ENCODE assay signal across 15 mouse cellular contexts in the genomic region with DNA sequence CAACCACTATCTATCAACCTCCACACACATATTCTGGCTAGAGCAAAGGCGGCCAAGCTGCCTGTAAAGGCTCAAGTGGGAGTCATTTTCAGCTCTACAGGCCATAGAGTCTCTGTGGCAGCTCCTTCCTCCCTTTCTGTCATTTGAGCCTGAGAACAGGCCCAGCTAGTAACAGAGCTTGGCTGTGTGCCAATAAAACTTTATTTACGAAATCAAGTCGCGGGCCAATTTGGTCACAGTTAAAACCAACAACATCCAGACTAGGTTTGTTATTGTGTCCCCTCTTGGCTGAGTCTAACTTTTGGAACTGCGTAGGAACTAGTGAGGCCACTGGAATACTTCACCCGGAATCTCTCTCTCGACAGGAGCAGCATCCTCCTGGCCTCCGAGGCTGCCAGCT. TPM values are rescaled to one million over a fixed set of nuclear protein-coding genes. Genes with fewer than 3 reads are reported as not detected.
DNase-seq lines count a peak whose midpoint lies in the region; ATAC-seq and TF ChIP-seq lines count a peak whose summit lies in the region.
"Had no signal": no experiment of that assay in that cellular context is flagged by ENCODE, and none has a peak within 500 bp of the region (broad histone marks: within the 10 kb centered on the region; RNA-seq: fewer than 3 reads in every experiment).

No protein-coding gene starts in this region.

- H3K36me3 ChIP-seq in heart, embryonic 16.5 days (ENCODE audit: control insufficient read depth, insufficient read depth): peaks cover 10% of the 10 kb centered on the region; the same call in 1 of the 2 replicates
- H3K36me3 ChIP-seq in lung, embryonic 14.5 days (ENCODE audit: insufficient read depth): peaks cover 19% of the 10 kb centered on the region
- H3K36me3 ChIP-seq in embryonic facial prominence, embryonic 15.5 days: peaks cover 13% of the 10 kb centered on the region

- no peaks in the 10 kb centered on the region for H3K27me3 ChIP-seq in heart, embryonic 16.5 days (ENCODE audit: control insufficient read depth, insufficient read depth, low read length)
- H3K27me3 ChIP-seq in lung, embryonic 14.5 days (ENCODE audit: insufficient read depth, low read length): no peaks in the 10 kb centered on the region
- H3K27me3 ChIP-seq in embryonic facial prominence, embryonic 15.5 days: no peaks in the 10 kb centered on the region

- WGBS in heart, embryonic 16.5 days: 38% methylated on average over 8 of the region's 8 CpGs
- 34% methylated on average over 8 of the region's 8 CpGs for WGBS in lung, embryonic 14.5 days
- WGBS in lung, adult 2 months: 33% methylated on average over 8 of the region's 8 CpGs
- 35% methylated on average over 8 of the region's 8 CpGs for WGBS in embryonic facial prominence, embryonic 15.5 days

- no peak for ATAC-seq in heart, embryonic 16.5 days (replicated peaks; ENCODE audit: extremely low read depth, insufficient read depth, low FRiP score)
- peak; percentile 67 for ATAC-seq in lung, embryonic 14.5 days (ENCODE audit: insufficient read depth)
- ATAC-seq in embryonic facial prominence, embryonic 15.5 days (ENCODE audit: insufficient number of reproducible peaks, low FRiP score, low TSS enrichment, low read depth): no peak
- ATAC-seq: forebrain, postnatal 0 days had no signal

- no peak overlapping the region for H3K4me2 ChIP-seq in heart, embryonic 16.5 days (ENCODE audit: low read depth, low read length)
- no peak overlapping the region for H3K4me2 ChIP-seq in lung, embryonic 14.5 days
- H3K4me2 ChIP-seq in embryonic facial prominence, embryonic 15.5 days (replicated peaks): no peak overlapping the region
- H3K4me2 ChIP-seq: liver, embryonic 11.5 days had no signal

- no peak for TF ChIP-seq CTCF in lung, embryonic 14.5 days (IDR thresholded peaks at IDR 0.05; ENCODE audit: low read depth)
- TF ChIP-seq CTCF in lung, adult 2 months (IDR thresholded peaks at IDR 0.05; ENCODE audit: insufficient read depth, low read length): no peak

- no peak overlapping the region for H3K4me3 ChIP-seq in heart, embryonic 16.5 days (ENCODE audit: low read length)
- no peak overlapping the region for H3K4me3 ChIP-seq in lung, embryonic 14.5 days (ENCODE audit: low read depth, low read length)
- no peak overlapping the region for H3K4me3 ChIP-seq in lung, adult 2 months (replicated peaks; ENCODE audit: extremely low read depth, low read depth, low read length)
- H3K4me3 ChIP-seq in embryonic facial prominence, embryonic 15.5 days (replicated peaks): no peak overlapping the region
- H3K4me3 ChIP-seq: heart, embryonic 10.5 days; layer of hippocampus, adult 2 months had no signal

- H3K27ac ChIP-seq in heart, embryonic 16.5 days (ENCODE audit: low read length): peak overlapping the region; percentile 31
- H3K27ac ChIP-seq in lung, embryonic 14.5 days (ENCODE audit: low read depth): peak overlapping the region; percentile 59; the same call in 1 of the 2 replicates
- peak overlapping the region; percentile 28 for H3K27ac ChIP-seq in embryonic facial prominence, embryonic 15.5 days (replicated peaks)
- H3K27ac ChIP-seq: heart, embryonic 10.5 days; layer of hippocampus, adult 2 months had no signal

- TF ChIP-seq POLR2A in lung, adult 2 months (IDR thresholded peaks at IDR 0.05; ENCODE audit: borderline replicate concordance, extremely low read depth, low read depth, low read length): no peak

- DNase-seq in heart, postnatal 4 days: no peak
- peak; percentile 92 for DNase-seq in lung, embryonic 14.5 days
- no peak for DNase-seq in lung, adult 2 months
- DNase-seq in skeletal muscle tissue, adult 2 months (ENCODE audit: low read depth, low spot score): peak; percentile 40
- no peak for DNase-seq in yolk sac, embryonic 10.5 days (ENCODE audit: low spot score)
- DNase-seq: forebrain, postnatal 0 days; retina, postnatal 1 day had no signal

- no peak overlapping the region for H3K9ac ChIP-seq in heart, embryonic 16.5 days (ENCODE audit: low read length)
- no peak overlapping the region for H3K9ac ChIP-seq in lung, embryonic 14.5 days
- H3K9ac ChIP-seq in embryonic facial prominence, embryonic 15.5 days: no peak overlapping the region
- H3K9ac ChIP-seq: forebrain, postnatal 0 days had no signal

- peaks cover 13% of the 10 kb centered on the region for H3K4me1 ChIP-seq in heart, embryonic 16.5 days (ENCODE audit: control insufficient read depth, insufficient read depth, low read length)
- no peaks in the 10 kb centered on the region; the same call in 1 of the 2 replicates for H3K4me1 ChIP-seq in lung, embryonic 14.5 days (ENCODE audit: insufficient read depth)
- peaks cover 2% of the 10 kb centered on the region; the same call in 1 of the 2 replicates for H3K4me1 ChIP-seq in lung, adult 2 months (ENCODE audit: control insufficient read depth, insufficient read depth, low read length)
- H3K4me1 ChIP-seq in embryonic facial prominence, embryonic 15.5 days: peaks cover 17% of the 10 kb centered on the region

- H3K9me3 ChIP-seq in heart, embryonic 16.5 days (replicated peaks; ENCODE audit: control insufficient read depth, low read length): no peaks in the 10 kb centered on the region
- H3K9me3 ChIP-seq in lung, embryonic 14.5 days (ENCODE audit: low read depth, low read length): no peaks in the 10 kb centered on the region
- H3K9me3 ChIP-seq in embryonic facial prominence, embryonic 15.5 days (replicated peaks): no peaks in the 10 kb centered on the region
- H3K9me3 ChIP-seq: heart, embryonic 10.5 days had no signal

RNA-seq across cellular contexts. Expression of gene Fam209, which starts 1.3 kb away (rescaled TPM):
- 0.21 TPM in 1 of 2 replicates, not detected in the other for polyA plus RNA-seq in heart, embryonic 16.5 days (2015; fragmentation: Nextera tagmentation; extraction: Ambion mirVana)
- under 1 TPM in 1 of 2 experiments, not detected in 1; 0.55 TPM for total RNA-seq in heart, postnatal 4 days (2021)
- polyA plus RNA-seq in lung, embryonic 14.5 days (2014; fragmentation: Nextera tagmentation; extraction: Ambion mirVana): 0.28 TPM in 1 of 2 replicates, not detected in the other
- polyA plus RNA-seq in lung, adult 2 months (2012; rRNA removed): 0.25 and 0.26 TPM in 2 replicates
- 0.25 TPM in 1 of 2 replicates, not detected in the other for polyA plus RNA-seq in embryonic facial prominence, embryonic 15.5 days (2015; fragmentation: Nextera tagmentation; extraction: Ambion mirVana)
- total RNA-seq: layer of hippocampus, adult 2 months had no signal
- polyA plus RNA-seq: cortical plate, adult 2 months; heart, embryonic 10.5 days; neural tube, embryonic 11.5 days had no signal

RNA-seq across cellular contexts. Expression of gene Gcnt7, which starts 15.2 kb away (rescaled TPM):
- 1.3 and 1.4 TPM in 2 replicates for polyA plus RNA-seq in heart, embryonic 16.5 days (2015; fragmentation: Nextera tagmentation; extraction: Ambion mirVana)
- not detected for total RNA-seq in heart, postnatal 4 days (2021)
- 1.2 and 1.5 TPM in 2 replicates for polyA plus RNA-seq in lung, embryonic 14.5 days (2014; fragmentation: Nextera tagmentation; extraction: Ambion mirVana)
- 0.06 TPM in 1 of 2 replicates, not detected in the other for polyA plus RNA-seq in lung, adult 2 months (2012; rRNA removed)
- 1.9 and 2.1 TPM in 2 replicates for polyA plus RNA-seq in embryonic facial prominence, embryonic 15.5 days (2015; fragmentation: Nextera tagmentation; extraction: Ambion mirVana)
- total RNA-seq: forebrain, postnatal 0 days; layer of hippocampus, adult 2 months; megakaryocyte-erythroid progenitor cell, adult 5-6 weeks had no signal
- polyA plus RNA-seq: cortical plate, adult 2 months had no signal

RNA-seq across cellular contexts. Expression of gene Rtf2, which starts 33.2 kb away (rescaled TPM):
- 53.2 and 60.5 TPM in 2 replicates for polyA plus RNA-seq in heart, embryonic 16.5 days (2015; fragmentation: Nextera tagmentation; extraction: Ambion mirVana)
- total RNA-seq in heart, postnatal 4 days (2021): 10 to 100 TPM; 39.3 to 41.1 TPM
- polyA plus RNA-seq in lung, embryonic 14.5 days (2014; fragmentation: Nextera tagmentation; extraction: Ambion mirVana): 69.7 and 73.6 TPM in 2 replicates
- 34.1 and 47.6 TPM in 2 replicates for polyA plus RNA-seq in lung, adult 2 months (2012; rRNA removed)
- polyA plus RNA-seq in embryonic facial prominence, embryonic 15.5 days (2015; fragmentation: Nextera tagmentation; extraction: Ambion mirVana): 75.8 and 79.2 TPM in 2 replicates

Comparison
In these comparisons a context has a peak if more than half of its experiments do, and no peak if none do; other contexts are left out.
1. DNase-seq: peak in lung, embryonic 14.5 days (single experiment) and skeletal muscle tissue, adult 2 months (single experiment); none in heart, postnatal 4 days (single experiment), lung, adult 2 months (single experiment) and yolk sac, embryonic 10.5 days (single experiment).
2. Peak in every context shown above with its lines, with median percentiles within 50 percentile points of each other: H3K27ac ChIP-seq.